Mouse (Mus musculus) intestine, embryonic 15.5 days (tissue): ENCODE measurements around the gene Hspa4. TPM values are rescaled to one million over a fixed set of nuclear protein-coding genes. Genes with fewer than 3 reads are reported as not detected.
A peak's percentile ranks its signal among the peaks of the same experiment; 100 is the strongest.
"Not testable (repeated sequence)": the region's sequence is repeated elsewhere in the genome, so short reads cannot be mapped to it uniquely, and the experiment has no call there.

Experiments used
- ATAC-seq: fragments of 200-750 bp; cut with Nextera tagmentation; 2 replicates; pipeline ENCODE4 v1.8.0; 2017; ENCODE audit warnings: moderate TSS enrichment, moderate library complexity
- H3K27ac ChIP-seq: fragments of 300-500 bp; sonication (generic); 2 replicates; pipeline ENCODE4 v1.5.1; 2015; ENCODE audit warnings: mild to moderate bottlenecking, inconsistent platforms
- H3K27me3 ChIP-seq: fragments of 300-500 bp; sonication (generic); replicated peaks from 2 replicates; pipeline ENCODE4 v1.6.1; 2015; ENCODE audit warnings: inconsistent platforms
- H3K36me3 ChIP-seq: fragments of 300-500 bp; sonication (generic); 2 replicates; pipeline ENCODE4 v1.6.1; 2015; ENCODE audit warnings: inconsistent platforms
- H3K4me1 ChIP-seq: fragments of 300-500 bp; sonication (generic); replicated peaks from 2 replicates; pipeline ENCODE4 v1.6.1; 2015; ENCODE audit warnings: inconsistent platforms
- H3K4me2 ChIP-seq: fragments of 300-500 bp; sonication (generic); replicated peaks from 2 replicates; pipeline ENCODE4 v1.6.1; 2015; ENCODE audit warnings: mild to moderate bottlenecking, inconsistent platforms
- H3K4me3 ChIP-seq: fragments of 300-500 bp; sonication (generic); replicated peaks from 2 replicates; pipeline ENCODE4 v1.5.1; 2015; ENCODE audit warnings: inconsistent platforms
- H3K9ac ChIP-seq: fragments of 300-500 bp; sonication (generic); 2 replicates; pipeline ENCODE4 v1.6.1; 2015; ENCODE audit warnings: inconsistent platforms
- H3K9me3 ChIP-seq: fragments of 300-500 bp; sonication (generic); 2 replicates; pipeline ENCODE4 v1.6.1; 2016; ENCODE audit warnings: inconsistent platforms
- WGBS: fragments of 180-500 bp; shearing (Covaris S2); methylation state at CpG from one replicate; pipeline ENCODE4 v1.1.7; 2015; 5-methylcytosine and 5-hydroxymethylcytosine counted together
- polyA plus RNA-seq: library from polyadenylated mRNA; unstranded; fragments of >200 nt; fragmentation: Nextera tagmentation; extraction: Ambion mirVana; gene quantifications from 2 replicates; pipeline ENCODE4 v1.2.1, GENCODE M21; 2015

Gene Hspa4
- polyA plus RNA-seq, result 103 and 106 TPM in 2 replicates

DNA sequence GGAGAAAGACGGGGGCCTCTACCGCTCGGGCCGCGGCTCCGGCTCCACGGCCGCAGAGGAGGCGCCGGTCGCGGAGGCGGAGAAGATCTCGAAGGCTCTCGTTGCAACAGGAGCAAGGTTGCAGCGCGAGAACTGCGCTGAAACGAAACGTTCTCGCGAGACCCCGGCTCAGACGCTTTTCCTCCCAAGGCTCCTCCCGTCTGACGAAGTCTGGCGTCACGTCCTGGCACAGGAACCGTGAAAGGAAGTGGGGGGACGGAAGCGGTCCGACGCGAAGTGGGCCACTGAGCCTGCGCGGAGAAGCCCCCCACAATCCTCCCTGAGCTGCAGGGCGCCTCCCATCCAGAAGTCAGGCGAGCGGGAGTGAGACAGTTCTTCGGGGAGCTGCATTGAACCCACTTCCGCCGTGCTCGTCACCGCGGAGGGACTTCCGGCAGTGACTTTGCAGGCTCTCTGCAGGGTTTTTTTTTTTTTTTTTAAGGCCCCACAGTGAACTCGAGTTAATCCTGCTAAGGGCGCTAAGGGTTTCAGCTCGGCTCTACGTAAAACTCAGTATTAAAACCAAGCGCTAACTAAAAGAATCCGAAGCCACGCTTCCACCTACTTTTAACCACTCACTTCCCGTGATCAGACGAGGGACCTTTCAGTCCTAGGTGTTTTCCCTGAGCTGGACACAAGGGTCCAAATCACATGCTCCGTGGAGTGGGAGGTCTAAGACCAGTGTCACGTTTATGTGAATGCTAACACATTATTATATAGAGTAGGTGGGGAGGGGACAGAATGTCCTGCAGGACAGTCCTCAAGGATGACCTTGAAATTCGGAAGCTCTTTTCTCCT, at the start of gene Hspa4:
Gene Hspa4 (minus strand): TSS at position 128 of the 837 bp plus-strand sequence.
- H3K9ac ChIP-seq, result peak within 1 kb of the TSS; percentile 98
- peak within 1 kb of the TSS; percentile 100 for H3K4me3 ChIP-seq
- ATAC-seq, result peak; percentile 97
- under 1% methylated on average over 58 of the region's 58 CpGs for WGBS
- H3K4me1 ChIP-seq, result peaks cover 13% of the 10 kb centered on the region
- peak within 1 kb of the TSS; percentile 70 for H3K4me2 ChIP-seq
- H3K27ac ChIP-seq, result peak within 1 kb of the TSS; percentile 99
- no peaks in the 10 kb centered on the region for H3K36me3 ChIP-seq
- no peaks in the 10 kb centered on the region for H3K9me3 ChIP-seq
- H3K27me3 ChIP-seq, result no peaks in the 10 kb centered on the region

DNA sequence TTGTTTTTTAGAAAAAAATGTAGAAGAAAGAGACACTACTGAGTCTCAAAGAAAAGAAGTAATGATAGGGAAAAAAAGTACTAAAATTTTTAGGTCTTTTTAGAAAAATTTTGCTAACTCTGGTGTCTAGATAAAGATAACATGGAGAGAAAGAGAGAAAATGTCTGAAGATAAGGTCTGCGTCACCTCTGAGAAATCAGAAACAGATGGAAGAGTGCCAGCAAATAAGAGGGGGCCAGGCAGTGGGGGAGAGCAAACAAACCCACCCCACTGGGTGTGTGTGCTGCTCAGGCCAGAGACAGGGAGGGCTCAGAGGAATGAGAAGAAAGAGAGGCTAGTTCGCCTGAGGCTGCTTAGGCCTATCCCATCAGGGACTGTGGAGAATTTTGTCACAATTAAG, 45.5 kb upstream of the Hspa4 start:
- 16% methylated on average over 2 of the region's 2 CpGs for WGBS
- no peak overlapping the region for H3K4me2 ChIP-seq
- no peaks in the 10 kb centered on the region for H3K9me3 ChIP-seq
- H3K4me1 ChIP-seq, result 0 out of 2 replicates have a peak, but pooled peaks cover 5% of the 10 kb centered on the region
- H3K36me3 ChIP-seq, result no peaks in the 10 kb centered on the region
- H3K27ac ChIP-seq, result no peak overlapping the region
- no peak for ATAC-seq
- no peak overlapping the region for H3K4me3 ChIP-seq
- no peaks in the 10 kb centered on the region for H3K27me3 ChIP-seq
- no peak overlapping the region for H3K9ac ChIP-seq

DNA sequence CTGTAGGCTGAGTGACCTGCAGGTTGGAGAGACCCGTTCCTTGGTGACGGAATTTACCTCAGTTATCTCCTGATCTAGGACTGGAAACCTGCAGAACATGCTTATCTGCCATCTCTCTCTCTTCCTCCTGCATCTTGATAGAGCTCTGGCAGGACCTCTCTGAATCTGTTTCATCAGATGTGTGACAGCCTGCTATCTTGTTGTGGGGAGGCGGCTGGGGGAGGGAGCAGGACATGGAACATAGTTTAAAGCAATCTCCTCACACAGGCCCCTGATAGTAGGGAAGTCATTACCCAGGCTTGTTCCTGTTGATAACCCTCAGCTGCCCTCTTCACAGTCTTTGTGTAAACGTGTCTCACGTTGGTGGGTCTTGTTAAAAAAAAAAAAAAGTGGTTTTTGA, 45.1 kb upstream of the Hspa4 start:
- Histone ChIP-seq H3K4me2 (no peak overlapping the region), H3K9me3 (no peaks in the 10 kb centered on the region), H3K9ac (no peak overlapping the region), H3K36me3 (no peaks in the 10 kb centered on the region), H3K27me3 (no peaks in the 10 kb centered on the region), H3K27ac (no peak overlapping the region), H3K4me1 (0 out of 2 replicates have a peak, but pooled peaks cover 5% of the 10 kb centered on the region), H3K4me3 (no peak overlapping the region)
- ATAC-seq, result no peak
- WGBS, result 13% methylated on average over 5 of the region's 5 CpGs

DNA sequence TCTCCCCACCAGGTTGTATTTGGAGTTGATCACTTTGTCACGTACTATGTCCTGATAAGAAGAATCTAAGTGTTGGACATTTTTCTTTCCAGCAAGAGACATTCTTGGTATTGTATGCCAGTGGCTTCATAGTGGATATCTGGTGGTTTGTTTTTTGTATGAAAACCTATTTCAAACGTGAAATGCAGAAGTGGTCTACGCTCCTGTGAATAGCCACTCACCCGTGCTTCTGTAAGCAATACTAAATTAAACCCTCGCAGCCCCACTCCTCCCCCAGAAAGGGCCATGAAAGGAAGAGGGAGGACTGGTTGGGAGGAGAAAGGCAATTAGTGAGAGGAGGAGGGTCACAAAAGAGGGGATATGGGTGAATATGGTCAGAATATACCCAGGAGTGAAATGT, 42.5 kb upstream of the Hspa4 start:
- H3K36me3 ChIP-seq, result no peaks in the 10 kb centered on the region
- ATAC-seq, result no peak

DNA sequence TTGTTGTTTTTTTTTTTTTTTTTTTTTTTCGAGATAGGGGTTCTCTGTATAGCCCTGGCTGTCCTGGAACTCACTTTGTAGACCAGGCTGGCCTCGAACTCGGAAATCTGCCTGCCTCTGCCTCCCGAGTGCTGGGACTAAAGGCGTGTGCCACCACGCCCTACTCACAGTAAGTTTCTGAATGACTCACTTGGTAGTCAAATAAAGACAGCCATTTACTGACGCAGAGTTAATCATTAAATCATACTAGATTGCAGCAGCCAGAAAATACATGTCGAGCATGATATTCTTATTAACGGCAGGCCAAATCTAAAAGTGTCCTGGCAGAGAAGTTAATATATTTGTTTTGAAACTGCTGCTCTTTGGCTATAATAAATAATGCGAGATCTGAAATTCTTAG, 40.8 kb upstream of the Hspa4 start:
- H3K9me3 ChIP-seq, H3K9ac ChIP-seq, H3K4me1 ChIP-seq, H3K36me3 ChIP-seq, H3K4me3 ChIP-seq, H3K27me3 ChIP-seq, H3K4me2 ChIP-seq, H3K27ac ChIP-seq: not testable (repeated sequence)
- ATAC-seq, result peak; percentile 54; the same call in 1 of the 2 replicates
- 62% methylated on average over 10 of the region's 10 CpGs for WGBS

More for the DNA sequence above, 42.5 kb upstream of the Hspa4 start:
- 61% methylated on average over 5 of the region's 5 CpGs for WGBS
- 0 out of 2 replicates have a peak, but pooled peaks cover 5% of the 10 kb centered on the region for H3K4me1 ChIP-seq
- H3K27me3 ChIP-seq, result no peaks in the 10 kb centered on the region
- no peak overlapping the region for H3K9ac ChIP-seq
- H3K4me2 ChIP-seq, result no peak overlapping the region
- H3K9me3 ChIP-seq, result no peaks in the 10 kb centered on the region
- no peak overlapping the region for H3K27ac ChIP-seq
- H3K4me3 ChIP-seq, result no peak overlapping the region

DNA sequence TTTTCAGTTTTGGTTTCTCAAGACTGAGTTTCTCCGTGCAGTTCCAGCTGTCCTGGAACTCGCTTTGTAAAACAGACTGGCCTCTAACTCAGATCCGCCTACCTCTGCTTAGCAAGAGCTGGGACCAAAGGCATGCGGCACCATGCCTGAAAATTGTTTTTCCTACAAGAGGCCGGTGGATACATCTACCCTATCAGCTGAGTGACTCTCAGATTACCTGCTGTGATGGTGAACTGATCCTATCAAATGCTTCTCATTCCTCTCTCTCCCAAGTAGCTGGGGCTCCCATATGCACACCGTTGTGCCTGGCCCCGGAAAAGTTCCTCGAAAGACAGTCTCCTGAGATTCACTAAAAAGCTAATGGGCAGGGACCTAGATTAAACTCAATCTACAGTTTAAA, 37.4 kb upstream of the Hspa4 start:
- ATAC-seq, result no peak
- Histone ChIP-seq H3K4me2 (no peak overlapping the region), H3K9me3 (no peaks in the 10 kb centered on the region), H3K27ac (no peak overlapping the region), H3K9ac (no peak overlapping the region), H3K27me3 (no peaks in the 10 kb centered on the region), H3K4me3 (no peak overlapping the region), H3K36me3 (no peaks in the 10 kb centered on the region), H3K4me1 (no peaks in the 10 kb centered on the region)
- 72% methylated on average over 8 of the region's 8 CpGs for WGBS

DNA sequence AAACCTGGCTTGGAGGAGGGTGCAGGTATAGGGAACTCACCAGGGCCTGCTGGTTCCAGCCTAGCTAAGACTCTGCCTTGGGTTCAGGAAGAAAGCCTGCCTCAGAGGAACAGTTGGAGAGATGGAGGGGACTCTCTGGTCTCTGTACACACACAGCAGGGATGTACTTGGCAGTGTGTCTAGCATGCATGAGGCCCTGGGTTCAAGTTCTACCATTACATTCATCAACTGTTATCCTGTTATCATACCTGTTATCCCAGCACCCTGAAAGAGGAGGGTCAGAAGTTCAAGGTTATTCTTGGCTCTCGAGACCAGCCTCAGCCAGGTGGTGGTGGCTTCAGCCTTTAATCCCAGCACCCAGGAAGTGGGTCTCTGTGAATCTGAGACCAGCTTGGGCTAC, 36.7 kb upstream of the Hspa4 start:
- Histone ChIP-seq H3K4me3 (no peak overlapping the region), H3K27me3 (no peaks in the 10 kb centered on the region), H3K9ac (no peak overlapping the region), H3K4me1 (no peaks in the 10 kb centered on the region), H3K36me3 (no peaks in the 10 kb centered on the region), H3K9me3 (no peaks in the 10 kb centered on the region), H3K27ac (no peak overlapping the region), H3K4me2 (no peak overlapping the region)
- 60% methylated on average over 1 of the region's 1 CpGs for WGBS
- ATAC-seq, result no peak

DNA sequence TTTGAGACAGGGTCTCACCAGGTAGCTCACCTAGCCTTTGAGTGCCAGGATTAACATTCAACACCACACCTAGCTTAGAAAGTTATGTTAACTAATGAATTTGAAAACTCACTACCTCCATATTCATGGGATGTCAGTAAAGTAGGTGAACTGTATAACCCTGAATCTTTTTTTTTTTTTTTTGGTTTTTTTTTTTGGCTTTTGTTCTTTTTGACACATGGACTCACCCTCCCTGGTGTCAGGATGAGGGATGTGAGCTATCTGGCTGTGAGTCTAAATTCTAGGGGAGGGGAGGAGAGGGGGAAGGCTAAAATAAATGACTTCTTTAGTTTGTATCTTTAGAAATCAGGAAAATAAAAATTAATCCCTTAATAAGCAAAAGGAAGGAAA, 35.9 kb upstream of the Hspa4 start:
- Histone ChIP-seq H3K9me3 (no peaks in the 10 kb centered on the region), H3K4me1 (no peaks in the 10 kb centered on the region), H3K4me2 (no peak overlapping the region), H3K27me3 (no peaks in the 10 kb centered on the region), H3K4me3 (no peak overlapping the region), H3K36me3 (no peaks in the 10 kb centered on the region; the same call in 1 of the 2 replicates), H3K27ac (no peak overlapping the region), H3K9ac (no peak overlapping the region)
- ATAC-seq, result no peak

DNA sequence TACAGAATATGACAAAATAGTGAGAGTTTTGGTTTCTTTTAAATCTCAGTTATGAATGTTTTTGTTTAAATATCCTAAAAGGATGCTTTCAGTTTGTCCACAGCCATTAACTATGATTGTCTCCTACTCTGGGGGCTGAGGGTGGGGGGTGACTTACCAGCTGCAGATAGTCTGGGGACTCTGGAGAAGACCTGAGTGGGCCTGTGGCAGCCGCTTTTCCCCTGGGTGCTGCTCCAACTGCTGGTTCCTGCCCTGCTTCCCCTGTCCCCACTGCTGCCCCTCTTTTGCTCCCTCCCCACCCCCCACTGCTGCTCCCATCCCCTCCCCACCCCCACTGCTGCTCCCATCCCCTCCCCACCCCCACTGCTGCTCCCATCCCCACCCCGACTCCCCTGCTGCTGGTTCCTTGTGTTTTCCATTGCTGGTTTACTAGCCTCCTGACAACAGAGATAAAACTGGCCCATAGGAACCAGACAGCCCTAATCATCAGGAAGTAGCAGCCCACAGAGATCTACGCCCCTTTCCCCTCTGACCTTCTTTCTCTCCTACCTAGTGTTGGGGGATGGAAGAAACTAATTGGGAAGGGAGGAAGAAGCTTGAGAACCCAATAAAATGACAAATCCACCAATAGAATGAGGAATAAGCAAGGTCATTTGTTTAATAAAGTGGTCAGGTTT, 35.4 kb upstream of the Hspa4 start:
- no peak overlapping the region for H3K4me2 ChIP-seq

DNA sequence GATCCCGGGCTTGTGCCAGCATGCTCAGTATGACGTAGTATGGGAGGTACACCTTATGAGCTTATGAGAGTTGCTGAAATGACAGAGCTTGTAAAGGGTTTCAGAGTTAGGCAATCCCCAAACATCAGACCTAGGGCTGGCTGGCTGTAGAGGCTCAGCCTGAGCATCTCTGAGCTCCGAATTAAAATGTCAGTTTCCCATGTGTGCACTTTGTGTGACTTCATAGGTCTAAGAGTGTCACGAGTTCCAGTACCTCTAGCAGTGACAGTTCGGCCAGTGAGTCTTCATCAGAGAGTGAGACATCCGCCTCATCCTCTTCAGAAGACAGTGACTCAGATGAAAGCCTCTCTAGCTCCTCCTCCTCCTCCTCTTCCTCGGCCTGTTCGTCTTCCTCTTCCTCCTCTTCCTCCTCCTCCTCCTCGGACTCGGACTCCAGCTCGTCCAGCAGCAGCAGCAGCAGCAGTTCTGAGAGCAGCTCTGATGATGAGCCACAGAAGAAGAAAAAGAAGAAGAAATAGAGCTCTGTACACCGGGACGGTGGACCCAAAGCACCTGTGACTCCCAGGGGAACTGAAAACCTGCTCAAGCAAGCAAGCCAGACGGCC, 31.9 kb upstream of the Hspa4 start:
- Histone ChIP-seq H3K27ac (no peak overlapping the region), H3K4me3 (no peak overlapping the region), H3K27me3 (no peaks in the 10 kb centered on the region), H3K36me3 (peaks cover 4% of the 10 kb centered on the region), H3K9ac (no peak overlapping the region), H3K4me2 (no peak overlapping the region), H3K9me3 (no peaks in the 10 kb centered on the region), H3K4me1 (no peaks in the 10 kb centered on the region)
- WGBS, result 88% methylated on average over 14 of the region's 14 CpGs
- no peak for ATAC-seq

More for the DNA sequence above, 35.4 kb upstream of the Hspa4 start:
- Histone ChIP-seq H3K4me1 (no peaks in the 10 kb centered on the region), H3K27me3 (no peaks in the 10 kb centered on the region), H3K4me3 (no peak overlapping the region), H3K9me3 (no peaks in the 10 kb centered on the region), H3K36me3 (peaks cover 2% of the 10 kb centered on the region; the same call in 1 of the 2 replicates), H3K9ac (no peak overlapping the region), H3K27ac (no peak overlapping the region)
- WGBS, result 47% methylated on average over 3 of the region's 3 CpGs
- ATAC-seq, result no peak

DNA sequence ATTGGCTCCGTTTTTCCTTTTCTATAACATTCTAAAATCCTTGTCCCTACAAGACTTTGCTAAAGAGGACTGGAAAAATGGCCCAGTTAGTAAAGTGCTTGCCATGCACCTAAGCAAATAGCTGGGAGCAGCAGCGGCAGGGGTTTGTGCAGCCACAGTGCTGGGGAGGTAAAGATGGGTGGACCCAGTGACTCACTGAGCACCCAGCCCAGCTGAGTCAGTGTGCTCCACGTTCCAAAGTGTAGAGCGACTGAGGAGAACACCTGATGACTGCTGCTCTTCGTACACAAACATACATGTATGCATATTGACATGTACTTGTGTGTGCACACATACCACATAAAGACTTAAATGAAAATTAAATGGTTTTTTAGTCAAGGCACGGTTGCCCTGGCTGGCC, 30.9 kb upstream of the Hspa4 start:
- Histone ChIP-seq H3K4me1 (no peaks in the 10 kb centered on the region), H3K9ac (no peak overlapping the region), H3K4me2 (no peak overlapping the region), H3K9me3 (no peaks in the 10 kb centered on the region), H3K27ac (no peak overlapping the region), H3K36me3 (peaks cover 4% of the 10 kb centered on the region), H3K27me3 (no peaks in the 10 kb centered on the region), H3K4me3 (no peak overlapping the region)
- 90% methylated on average over 6 of the region's 6 CpGs for WGBS
- no peak for ATAC-seq

DNA sequence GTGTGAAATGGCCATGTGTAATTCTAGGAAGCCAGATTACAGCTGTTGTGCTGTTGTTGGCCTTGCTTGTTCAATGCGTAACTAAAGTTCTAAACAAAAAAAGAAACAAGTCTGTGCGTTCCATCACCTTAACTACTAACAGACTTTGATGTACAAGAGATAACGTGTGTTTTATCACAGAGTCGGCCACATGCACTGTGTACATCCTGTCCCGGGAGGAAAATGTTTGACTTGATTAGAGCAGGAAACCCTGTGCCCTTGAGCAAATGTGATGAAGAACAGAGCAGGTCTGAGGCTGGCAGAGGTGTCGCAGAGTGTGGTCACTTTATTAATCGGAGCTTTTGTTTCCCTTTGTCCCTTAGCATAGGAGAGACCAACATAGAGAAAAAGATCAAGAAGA, 30.1 kb upstream of the Hspa4 start:
- Histone ChIP-seq H3K27ac (no peak overlapping the region), H3K4me1 (peaks cover 4% of the 10 kb centered on the region; the same call in 1 of the 2 replicates), H3K4me2 (no peak overlapping the region), H3K9me3 (no peaks in the 10 kb centered on the region), H3K27me3 (no peaks in the 10 kb centered on the region), H3K36me3 (peaks cover 4% of the 10 kb centered on the region), H3K9ac (no peak overlapping the region), H3K4me3 (no peak overlapping the region)
- ATAC-seq, result no peak
- WGBS, result 76% methylated on average over 7 of the region's 7 CpGs
